Mouse (Mus musculus) ES-Bruce4 (cell line): ENCODE measurements around the gene Exd2.

Experiments
- CTCF ChIP-seq: IDR thresholded peaks from one replicate; pipeline ENCODE4 v1.8.1; 2011; ENCODE audit warnings: low read depth, low read length
- POLR2A ChIP-seq: IDR thresholded peaks from one replicate; pipeline ENCODE4 v1.8.1; 2011; ENCODE audit warnings: low read length; ENCODE audit not compliant: insufficient read depth

DNA sequence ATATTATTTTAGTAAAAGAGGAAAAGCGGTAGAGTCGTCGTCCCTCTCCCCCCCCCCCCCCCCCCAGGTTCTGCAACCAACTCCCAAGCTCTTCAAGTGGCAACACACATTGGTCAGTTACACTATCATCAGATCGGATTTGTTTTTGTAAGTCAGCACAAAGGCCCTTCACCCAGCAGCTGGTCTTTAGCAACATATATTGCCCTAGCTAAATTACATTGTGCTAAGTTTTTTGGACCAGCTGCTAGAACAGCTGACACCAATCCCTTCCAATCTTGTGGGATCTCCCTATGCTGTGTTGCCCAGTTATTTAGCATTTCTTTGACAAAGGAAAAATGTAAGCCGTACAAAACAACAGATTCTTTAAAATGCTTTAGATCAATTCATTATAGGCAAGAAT is 4.9 kb upstream of the Exd2 start:
- TF ChIP-seq POLR2A = no peak
- TF ChIP-seq CTCF = no peak
